Mouse (Mus musculus) embryonic facial prominence, embryonic 14.5 days (tissue): ENCODE data around the gene Plce1. TPM values are rescaled to one million over a fixed set of nuclear protein-coding genes. Genes with fewer than 3 reads are reported as not detected.

Experiments used
- ATAC-seq: fragments of 200-750 bp; cut with Nextera tagmentation; 2 replicates; pipeline ENCODE4 v1.8.0; 2017; ENCODE audit warnings: low read depth, moderate number of reproducible peaks, moderate TSS enrichment
- DNase-seq: peaks from one replicate; pipeline ENCODE4 v3.0.0-alpha.2; 2015; ENCODE audit warnings: low spot score
- H3K27ac ChIP-seq: fragments of 300-500 bp; sonication (generic); replicated peaks from 2 replicates; pipeline ENCODE4 v1.5.1; 2014; ENCODE audit warnings: low read depth, mild to moderate bottlenecking, low read length, moderate library complexity
- H3K27me3 ChIP-seq: fragments of 300-500 bp; sonication (generic); replicated peaks from 2 replicates; pipeline ENCODE4 v1.6.1; 2014; ENCODE audit warnings: low read length; ENCODE audit not compliant: control insufficient read depth, insufficient read depth
- H3K36me3 ChIP-seq: fragments of 300-500 bp; sonication (generic); 2 replicates; pipeline ENCODE4 v1.6.1; 2014; ENCODE audit warnings: low read length, mixed read lengths; ENCODE audit not compliant: control insufficient read depth, insufficient read depth
- H3K4me1 ChIP-seq: fragments of 300-500 bp; sonication (generic); 2 replicates; pipeline ENCODE4 v1.6.1; 2014; ENCODE audit warnings: antibody characterized with exemption, low read length; ENCODE audit not compliant: control insufficient read depth, insufficient read depth
- H3K4me2 ChIP-seq: fragments of 300-500 bp; sonication (generic); 2 replicates; pipeline ENCODE4 v1.6.1; 2014; ENCODE audit warnings: low read depth, mild to moderate bottlenecking, low read length, moderate library complexity, mixed read lengths
- H3K4me3 ChIP-seq: fragments of 300-500 bp; sonication (generic); 2 replicates; pipeline ENCODE4 v1.5.1; 2014; ENCODE audit warnings: low read depth, mild to moderate bottlenecking, low read length
- H3K9ac ChIP-seq: fragments of 300-500 bp; sonication (generic); 2 replicates; pipeline ENCODE4 v1.6.1; 2014; ENCODE audit warnings: low read depth, mild to moderate bottlenecking, low read length, moderate library complexity, mixed read lengths
- H3K9me3 ChIP-seq: fragments of 300-500 bp; sonication (generic); 2 replicates; pipeline ENCODE4 v1.6.1; 2016; ENCODE audit warnings: low read length; ENCODE audit not compliant: control insufficient read depth
- WGBS: fragments of 180-500 bp; shearing (Covaris S2); extraction: QIAGEN DNeasy Blood & Tissue Kit; methylation state at CpG from one replicate; pipeline ENCODE4 v1.1.7; 2014; 5-methylcytosine and 5-hydroxymethylcytosine counted together
- polyA plus RNA-seq: library from polyadenylated mRNA; unstranded; fragments of >200 nt; fragmentation: Nextera tagmentation; extraction: Ambion mirVana; gene quantifications from 2 replicates; pipeline ENCODE4 v1.2.1, GENCODE M21; 2014

Gene Plce1
- polyA plus RNA-seq, 1 experiment from 2014 or later: 10.8 TPM

DNA sequence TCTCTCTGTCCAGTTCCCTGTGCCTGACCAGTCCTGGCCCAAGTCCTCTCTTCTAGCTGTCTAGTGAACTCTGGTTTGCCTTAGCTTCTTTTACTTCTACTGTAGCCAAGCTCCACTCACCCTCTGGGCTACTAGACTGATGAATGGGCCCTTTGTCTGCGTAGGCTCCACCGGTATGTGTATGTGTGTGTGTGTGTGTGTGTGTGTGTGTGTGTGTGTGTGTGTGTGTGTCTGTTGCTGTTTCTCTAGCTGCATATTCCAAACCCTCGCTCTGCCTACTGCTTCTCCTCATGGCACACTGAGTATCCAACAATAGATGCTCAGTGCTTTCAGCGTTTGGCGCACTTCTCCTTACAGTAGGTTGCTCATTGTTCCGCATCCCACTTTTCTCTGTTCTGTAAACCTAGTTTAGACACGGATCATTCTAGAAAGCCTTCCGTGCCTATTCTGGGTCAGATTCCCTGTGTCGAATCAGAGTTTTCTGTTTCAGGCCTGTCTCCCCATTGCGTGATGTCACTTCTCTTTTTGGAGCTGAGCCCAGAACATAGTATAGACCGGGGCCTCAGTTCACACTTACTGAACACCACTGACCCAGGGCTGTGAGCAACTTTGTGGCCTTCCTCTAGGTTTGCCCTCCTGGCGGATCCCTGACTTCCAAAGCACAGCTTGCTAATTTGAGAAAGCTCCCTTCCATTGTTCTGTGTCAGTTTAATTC is 26.5 kb downstream of the Plce1 start:
- no peaks in the 10 kb centered on the region for H3K9me3 ChIP-seq
- peak; percentile 60; the same call in 1 of the 2 replicates for ATAC-seq
- no peak overlapping the region for H3K9ac ChIP-seq
- 0 out of 2 replicates have a peak, but pooled peaks cover 3% of the 10 kb centered on the region for H3K4me1 ChIP-seq
- no peaks in the 10 kb centered on the region for H3K36me3 ChIP-seq
- no peak overlapping the region for H3K27ac ChIP-seq
- H3K4me2 ChIP-seq: no peak overlapping the region
- peak; percentile 50 for DNase-seq
- no peak overlapping the region for H3K4me3 ChIP-seq
- no peaks in the 10 kb centered on the region for H3K27me3 ChIP-seq
- WGBS: 49% methylated on average over 12 of the region's 12 CpGs

DNA sequence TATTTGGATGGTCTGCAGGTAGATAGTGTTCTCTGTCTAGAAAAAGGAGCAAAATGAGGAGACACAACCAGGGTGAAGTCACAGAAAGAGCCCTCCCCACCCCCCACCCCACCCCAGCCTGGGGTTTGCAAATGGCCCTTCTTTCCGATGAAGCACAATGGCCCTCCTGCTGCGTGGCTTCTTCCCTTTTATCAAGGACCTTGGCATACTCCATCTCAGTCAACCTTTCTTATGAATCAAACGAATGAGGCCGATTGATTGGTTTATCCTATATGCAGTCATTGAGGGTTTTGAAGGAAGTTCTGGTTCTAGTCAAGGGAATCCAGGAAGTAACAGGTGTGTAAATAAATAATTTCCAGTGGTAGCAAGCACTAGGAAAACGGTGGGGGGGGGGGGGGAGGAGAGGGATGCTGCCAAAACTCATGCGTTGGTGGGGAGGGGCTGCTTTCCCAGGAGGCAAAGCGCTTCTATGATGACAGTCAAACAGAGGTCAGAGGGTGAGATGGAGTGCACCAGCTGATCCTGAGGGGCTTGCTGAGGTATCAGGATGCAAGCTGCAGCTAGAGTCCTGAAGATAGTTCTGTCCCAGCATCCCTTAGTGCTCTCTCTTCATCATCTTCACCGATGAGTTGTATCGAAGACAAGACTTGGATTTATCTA is 27.2 kb downstream of the Plce1 start:
- H3K27ac ChIP-seq: no peak overlapping the region
- WGBS: 77% methylated on average over 9 of the region's 9 CpGs

GRCm38 (mm10) chr19:38514417-38515184 is 33.7 kb downstream of the Plce1 start:
- 86% methylated on average over 4 of the region's 5 CpGs for WGBS
- Histone ChIP-seq H3K27ac (no peak overlapping the region), H3K27me3 (no peaks in the 10 kb centered on the region), H3K4me3 (no peak overlapping the region), H3K4me2 (no peak overlapping the region), H3K9me3 (no peaks in the 10 kb centered on the region), H3K9ac (no peak overlapping the region), H3K4me1 (no peaks in the 10 kb centered on the region), H3K36me3 (no peaks in the 10 kb centered on the region)
- DNase-seq: peak; percentile 63
- ATAC-seq: peak; percentile 68

More for the DNA sequence above, 27.2 kb downstream of the Plce1 start:
- Histone ChIP-seq H3K36me3 (no peaks in the 10 kb centered on the region), H3K4me1 (0 out of 2 replicates have a peak, but pooled peaks cover 3% of the 10 kb centered on the region), H3K4me3 (no peak overlapping the region), H3K9me3 (no peaks in the 10 kb centered on the region), H3K4me2 (no peak overlapping the region), H3K9ac (no peak overlapping the region), H3K27me3 (no peaks in the 10 kb centered on the region)
- DNase-seq: no peak
- no peak for ATAC-seq

DNA sequence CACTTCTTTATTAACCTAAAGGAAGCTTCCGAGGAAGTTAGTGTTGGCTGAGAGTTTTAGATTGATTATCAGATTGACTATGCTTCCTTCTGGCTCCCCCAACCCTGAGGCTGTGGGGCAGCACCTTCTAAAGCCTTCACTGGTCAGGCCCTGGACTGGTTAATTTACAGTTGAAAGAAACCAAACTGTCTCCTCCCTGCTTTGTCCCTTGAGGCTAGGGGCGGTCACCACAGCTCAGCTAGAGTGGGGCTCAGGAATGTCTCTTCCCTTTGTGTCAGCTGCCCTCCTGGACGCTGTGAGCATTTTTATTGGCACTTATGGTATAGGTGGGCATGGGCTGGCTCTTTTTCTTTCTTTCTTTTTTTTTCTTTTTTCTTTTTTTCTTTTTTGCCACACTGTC is 45.9 kb downstream of the Plce1 start:
- H3K9me3 ChIP-seq: peaks cover 5% of the 10 kb centered on the region; the same call in 1 of the 2 replicates
- H3K4me2 ChIP-seq: no peak overlapping the region
- H3K4me1 ChIP-seq: no peaks in the 10 kb centered on the region
- no peak for DNase-seq
- no peak overlapping the region for H3K4me3 ChIP-seq
- no peak overlapping the region for H3K9ac ChIP-seq
- H3K27ac ChIP-seq: no peak overlapping the region
- ATAC-seq: no peak
- WGBS: 13% methylated on average over 3 of the region's 3 CpGs
- no peaks in the 10 kb centered on the region for H3K27me3 ChIP-seq
- peaks cover 12% of the 10 kb centered on the region for H3K36me3 ChIP-seq

GRCm38 (mm10) chr19:38527475-38527874 is 46.6 kb downstream of the Plce1 start:
- Histone ChIP-seq H3K4me3 (no peak overlapping the region), H3K9me3 (peaks cover 5% of the 10 kb centered on the region; the same call in 1 of the 2 replicates), H3K36me3 (peaks cover 12% of the 10 kb centered on the region), H3K27me3 (no peaks in the 10 kb centered on the region), H3K9ac (no peak overlapping the region), H3K27ac (no peak overlapping the region), H3K4me2 (no peak overlapping the region), H3K4me1 (no peaks in the 10 kb centered on the region)
- WGBS: 47% methylated on average over 3 of the region's 3 CpGs
- ATAC-seq (no peak), DNase-seq (no peak)

DNA sequence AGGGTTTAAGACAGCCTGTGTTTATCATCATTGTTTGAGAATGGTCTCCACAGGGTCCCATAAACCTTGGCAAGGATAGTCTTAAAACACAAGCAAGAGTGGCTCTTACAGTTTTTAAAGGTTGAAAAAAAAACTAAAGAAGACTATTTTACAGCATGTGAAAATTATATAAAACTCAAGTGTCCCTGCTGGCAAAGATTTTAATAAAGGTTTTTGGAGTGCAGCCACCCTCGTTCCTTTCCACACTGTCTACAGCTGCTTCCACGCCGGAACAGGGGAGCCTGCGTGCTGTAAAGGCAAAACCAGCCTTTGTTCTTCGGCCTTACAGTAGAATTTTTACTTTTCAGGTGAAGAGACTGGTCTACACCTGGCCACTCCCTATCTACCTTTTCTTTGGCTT is 52.3 kb downstream of the Plce1 start:
- Histone ChIP-seq H3K4me1 (no peaks in the 10 kb centered on the region), H3K9ac (no peak overlapping the region), H3K36me3 (no peaks in the 10 kb centered on the region), H3K27me3 (no peaks in the 10 kb centered on the region), H3K4me2 (no peak overlapping the region), H3K4me3 (no peak overlapping the region), H3K27ac (no peak overlapping the region), H3K9me3 (no peaks in the 10 kb centered on the region)
- DNase-seq (no peak), ATAC-seq (no peak)
- WGBS: 79% methylated on average over 5 of the region's 5 CpGs

GRCm38 (mm10) chr19:38539338-38539737 is 58.4 kb downstream of the Plce1 start:
- ATAC-seq (no peak), DNase-seq (peak; percentile 40)
- H3K4me2 ChIP-seq: no peak overlapping the region
- H3K27ac ChIP-seq: no peak overlapping the region
- H3K36me3 ChIP-seq: no peaks in the 10 kb centered on the region
- H3K9ac ChIP-seq: no peak overlapping the region
- no peaks in the 10 kb centered on the region for H3K9me3 ChIP-seq
- 66% methylated on average over 3 of the region's 3 CpGs for WGBS
- no peaks in the 10 kb centered on the region for H3K4me1 ChIP-seq
- no peak overlapping the region for H3K4me3 ChIP-seq
- H3K27me3 ChIP-seq: no peaks in the 10 kb centered on the region

DNA sequence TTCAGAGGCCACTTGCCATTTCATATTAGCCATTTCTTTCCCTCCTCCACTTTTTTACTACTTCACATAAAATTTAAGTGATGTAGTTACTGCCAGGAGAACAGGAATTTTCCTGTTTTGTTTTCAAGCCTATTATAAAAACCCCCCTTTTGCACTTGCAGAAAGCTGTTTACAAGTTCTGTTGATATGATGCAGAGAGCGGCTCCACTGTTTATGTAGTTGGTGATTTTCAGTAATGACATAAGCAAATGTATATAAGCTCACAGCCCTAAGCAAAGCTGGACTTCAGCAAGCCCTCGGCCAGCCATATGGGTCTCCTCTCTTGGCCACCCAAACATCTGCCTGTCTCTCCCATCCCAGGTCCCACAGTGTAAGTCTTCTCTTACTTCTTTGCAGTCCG is 59.6 kb downstream of the Plce1 start:
- Histone ChIP-seq H3K27ac (no peak overlapping the region), H3K4me1 (no peaks in the 10 kb centered on the region), H3K4me3 (no peak overlapping the region), H3K9me3 (no peaks in the 10 kb centered on the region), H3K27me3 (no peaks in the 10 kb centered on the region), H3K4me2 (no peak overlapping the region), H3K9ac (no peak overlapping the region), H3K36me3 (no peaks in the 10 kb centered on the region)
- ATAC-seq (no peak), DNase-seq (no peak)
- WGBS: 62% methylated on average over 3 of the region's 3 CpGs
